Mouse (Mus musculus) 416B (cell line): ENCODE measurements around the gene Ick.

ENCODE experiments used
- DNase-seq: peaks from one replicate; pipeline ENCODE4 v3.0.0; 2011; ENCODE audit warnings: low read depth

The Ick gene

DNA sequence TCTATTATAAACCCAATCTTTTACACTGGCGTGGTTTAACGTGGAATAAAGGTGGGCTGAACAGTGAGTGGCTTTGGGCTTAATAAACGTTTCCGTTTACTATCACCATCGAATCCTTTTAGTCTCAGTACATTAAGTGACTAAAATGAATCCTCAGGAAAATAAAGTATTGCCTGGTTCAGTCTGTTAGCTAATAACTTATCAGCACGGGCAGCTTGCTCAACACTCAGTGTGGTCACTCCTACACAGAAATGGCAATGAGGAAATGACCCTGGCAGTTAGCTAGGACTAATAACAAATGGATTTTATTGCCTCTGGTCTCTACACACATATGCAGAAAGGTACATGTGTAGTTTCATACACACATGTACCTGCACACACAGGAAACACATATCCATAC lies 4.0 kb upstream of the Ick start:
- peak; percentile 85 for DNase-seq

DNA sequence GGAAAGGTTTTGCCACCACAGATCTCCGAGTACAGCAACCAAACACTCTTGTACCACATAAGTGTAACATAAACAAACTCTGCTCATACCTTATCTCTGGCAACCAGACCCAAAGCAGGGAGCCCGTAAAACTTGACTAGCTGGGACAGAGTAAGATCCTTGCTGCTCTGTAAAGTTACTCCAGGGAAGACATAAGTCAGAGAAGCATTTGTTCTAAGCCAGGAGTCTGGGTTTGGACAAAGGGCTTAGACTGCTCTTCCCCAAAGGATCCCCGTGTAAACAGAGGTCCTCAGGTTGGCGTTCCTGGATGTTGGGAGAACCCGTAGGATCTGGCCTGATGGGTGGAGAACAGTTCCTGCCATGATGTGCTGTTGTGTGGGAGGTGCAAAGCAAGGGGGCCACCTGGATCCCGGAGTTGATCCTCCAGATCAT lies 3.5 kb upstream of the Ick start:
- DNase-seq = peak; percentile 72

DNA sequence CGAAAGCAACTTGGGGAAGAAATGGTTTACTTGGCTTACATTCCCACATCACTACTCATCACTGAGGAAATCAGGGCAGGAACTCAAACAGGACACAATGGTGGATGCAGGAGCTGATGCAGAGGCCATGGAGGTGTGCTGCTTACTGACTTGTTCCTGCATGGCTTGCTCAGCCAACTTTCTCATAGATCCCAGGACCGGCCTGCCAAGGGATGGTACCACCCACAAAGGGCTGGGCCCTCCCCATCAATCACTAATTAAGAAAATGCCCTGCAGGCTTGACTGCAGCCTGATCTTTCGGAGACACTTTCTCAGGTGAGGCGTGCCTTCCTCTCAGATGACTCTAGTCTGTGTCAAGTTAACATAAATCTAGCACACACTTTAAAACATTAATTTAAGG lies 2.2 kb upstream of the Ick start:
- DNase-seq = peak; percentile 11

GRCm38 (mm10) chr9:78107582-78107911 lies 1.4 kb upstream of the Ick start:
- DNase-seq = peak; percentile 70

- peak; percentile 84 for DNase-seq
Measured at GRCm38 (mm10) chr9:78107912-78108795, 838 bp upstream of the Ick start.

GRCm38 (mm10) chr9:78109656-78110055 lies 664 bp downstream of the Ick start:
- peak; percentile 72 for DNase-seq

GRCm38 (mm10) chr9:78111456-78111855 lies 2.5 kb downstream of the Ick start:
- peak; percentile 39 for DNase-seq

DNA sequence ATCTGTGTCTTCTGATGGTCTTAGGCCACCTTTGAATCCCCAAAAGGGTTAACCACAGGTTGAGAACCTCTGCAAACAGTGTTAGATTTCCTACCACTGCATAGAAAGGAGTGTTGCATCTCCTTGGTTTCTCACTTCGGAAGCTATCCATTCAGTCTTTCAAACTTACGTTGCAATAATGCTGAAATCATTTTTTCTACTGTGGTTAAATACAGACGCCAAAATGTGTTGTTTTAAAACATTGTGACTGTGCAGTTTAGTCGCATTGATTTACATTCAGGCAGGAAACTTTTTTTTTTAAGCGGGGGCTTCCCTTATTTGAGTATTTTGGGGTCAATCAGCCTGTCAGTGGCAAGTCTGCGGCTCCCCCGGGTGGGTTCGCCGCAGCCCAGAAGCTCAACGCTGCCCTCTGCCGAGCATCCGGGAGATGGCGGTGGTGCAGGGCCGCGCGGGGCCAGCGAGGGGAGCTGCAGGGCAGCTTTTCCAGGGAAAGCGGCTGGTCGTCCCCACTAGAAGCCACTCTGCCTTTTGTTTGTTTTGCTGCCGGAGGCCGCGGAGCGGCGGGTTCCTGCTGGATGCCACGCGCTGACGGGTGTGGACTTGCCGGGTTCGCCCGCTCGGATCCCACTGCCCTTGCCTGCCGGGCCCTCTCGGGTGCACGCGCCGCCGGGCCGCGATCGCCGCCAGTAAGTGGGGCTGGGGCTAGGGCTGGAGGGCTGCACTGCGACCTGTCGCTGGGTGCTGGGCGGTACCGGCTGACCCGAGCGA lies 4.0 kb downstream of the Ick start:
- DNase-seq = peak; percentile 86

- peak; percentile 53 for DNase-seq
Measured at GRCm38 (mm10) chr9:78113538-78113885, 4.5 kb downstream of the Ick start.

GRCm38 (mm10) chr9:78115746-78116145 lies 6.8 kb downstream of the Ick start:
- DNase-seq = no peak

DNA sequence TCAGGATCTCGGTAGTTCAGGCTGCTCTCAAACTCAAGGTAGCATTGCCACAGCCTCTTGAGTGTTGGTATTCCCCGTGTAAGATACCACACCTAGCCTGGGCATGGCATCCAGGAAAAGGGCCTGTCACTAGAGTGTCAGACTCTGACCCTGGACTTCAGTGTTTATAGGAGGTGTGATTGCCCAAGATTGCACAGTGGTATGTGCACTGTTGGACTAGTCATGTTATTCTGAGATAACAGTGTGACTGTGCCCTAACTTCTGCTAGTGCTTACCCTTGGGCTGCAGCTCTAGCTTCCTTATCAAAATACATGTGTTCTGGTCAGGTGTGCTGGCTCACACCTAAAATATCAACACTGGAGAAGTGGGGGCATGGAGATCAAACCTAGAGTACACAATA lies 8.7 kb downstream of the Ick start:
- peak; percentile 12 for DNase-seq

- DNase-seq = no peak
Measured at GRCm38 (mm10) chr9:78121358-78121757, 12.4 kb downstream of the Ick start.

DNA sequence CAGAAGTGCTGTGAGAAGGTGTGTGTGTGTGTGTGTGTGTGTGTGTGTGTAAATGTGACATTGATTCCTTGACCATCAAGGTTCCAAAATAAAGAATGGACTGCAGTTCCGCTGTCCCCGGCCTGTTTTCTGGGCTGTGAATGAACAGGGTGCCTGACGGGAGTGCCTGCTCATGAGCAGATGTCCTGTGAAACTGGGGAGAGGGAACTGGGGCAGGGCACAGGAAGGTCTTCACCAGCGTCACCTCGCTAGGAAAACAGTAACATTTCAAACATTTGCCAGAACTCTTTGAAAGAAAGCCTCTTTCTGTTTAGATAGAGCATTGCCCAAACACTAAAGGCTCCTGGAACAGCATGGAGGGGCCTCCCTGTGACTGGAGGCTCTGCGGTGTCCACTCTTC lies 13.0 kb downstream of the Ick start:
- DNase-seq = no peak

DNA sequence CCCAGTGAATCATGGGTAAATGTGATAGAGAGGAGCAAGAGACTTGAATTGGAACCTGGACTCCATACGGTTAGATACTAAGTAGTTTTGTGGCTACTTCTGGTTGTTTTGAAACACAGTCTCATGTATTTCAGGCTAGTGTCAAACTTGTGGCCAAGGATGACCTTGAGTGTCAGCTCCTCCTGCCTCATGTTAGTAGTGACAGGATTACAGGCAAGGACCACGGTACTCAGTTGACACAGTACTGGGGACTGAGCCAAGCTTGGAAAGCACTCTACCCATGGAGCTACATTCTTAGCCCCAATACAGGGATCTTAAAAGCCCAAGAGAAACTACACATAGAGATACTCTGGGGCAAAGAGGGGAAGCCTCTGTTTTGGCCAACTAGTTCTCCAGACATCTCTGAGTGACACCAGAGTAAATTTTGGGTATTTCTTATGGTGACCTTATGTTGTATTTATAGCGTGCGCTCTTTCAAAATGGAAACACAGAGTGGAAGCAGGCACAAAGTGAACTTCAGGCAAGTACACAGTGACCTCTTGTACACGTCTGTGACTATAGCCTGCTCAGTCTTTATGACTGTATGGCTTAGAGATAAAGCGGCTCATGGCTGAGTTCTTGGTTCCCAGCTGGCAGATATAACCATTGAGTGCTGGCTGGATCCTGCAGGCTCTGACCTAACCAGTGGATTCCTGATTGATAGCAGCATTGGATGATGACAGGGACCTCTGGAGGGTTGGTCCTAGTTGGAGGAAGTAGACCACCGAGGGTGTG lies 14.1 kb downstream of the Ick start:
- peak; percentile 25 for DNase-seq

DNA sequence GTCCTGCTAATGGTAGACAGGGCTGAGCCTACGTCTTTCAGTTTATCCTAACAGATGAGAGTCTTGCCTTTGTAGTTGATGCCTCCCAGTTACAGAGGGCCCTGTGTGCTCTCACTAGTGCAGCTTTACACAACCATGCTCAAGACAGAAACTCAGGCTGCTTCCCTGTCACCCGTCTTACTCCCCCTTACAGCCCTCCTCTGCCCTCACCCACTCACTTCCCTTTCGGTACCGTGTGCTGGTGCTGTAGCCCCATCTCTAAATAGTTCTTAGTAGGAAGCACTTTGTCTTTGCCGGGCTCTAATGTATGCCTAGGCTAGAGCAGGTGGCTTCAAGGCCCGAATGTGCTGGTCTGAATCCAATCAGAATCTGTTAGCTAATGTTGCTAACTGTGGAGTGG lies 15.3 kb downstream of the Ick start:
- DNase-seq = no peak

DNA sequence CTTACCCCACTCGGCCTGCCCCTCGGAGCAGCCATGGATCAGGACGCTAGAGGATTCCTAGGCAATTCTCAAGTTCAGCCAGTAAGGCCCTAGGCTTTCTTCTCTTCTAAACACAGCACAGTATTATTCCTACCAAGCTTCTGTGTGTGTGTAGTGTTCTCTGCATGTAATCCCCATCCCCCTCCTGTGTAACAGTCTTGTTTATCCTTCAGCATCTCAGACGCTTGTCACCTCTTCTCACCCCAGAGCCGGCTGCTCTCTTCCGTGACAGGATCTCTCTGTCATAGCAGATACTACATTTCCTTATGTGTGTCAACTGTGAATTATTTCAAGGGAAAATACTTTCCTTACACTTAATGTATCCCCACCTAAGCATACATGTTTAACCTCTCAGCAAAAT lies 17.0 kb downstream of the Ick start:
- no peak for DNase-seq

GRCm38 (mm10) chr9:78126643-78127042 lies 17.7 kb downstream of the Ick start:
- no peak for DNase-seq

DNA sequence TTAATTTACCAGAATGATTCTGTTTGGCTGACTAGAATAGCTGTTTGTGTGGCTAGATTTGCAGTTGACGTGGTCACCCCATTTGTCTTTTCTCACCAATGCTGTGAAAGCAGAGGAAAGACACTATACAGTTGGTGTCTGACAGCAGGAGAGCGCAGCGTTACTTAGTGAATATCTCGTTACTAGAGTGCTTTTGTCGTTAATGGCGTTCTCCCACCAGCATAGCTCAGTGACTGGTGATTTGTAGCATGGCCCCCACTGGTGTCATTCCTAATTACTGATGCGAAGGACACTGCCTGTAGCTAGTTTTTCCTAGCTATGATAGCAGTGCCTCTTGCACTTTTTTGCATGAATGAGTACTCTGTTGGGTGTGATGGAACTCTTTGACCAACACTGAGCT lies 26.7 kb downstream of the Ick start:
- no peak for DNase-seq

DNA sequence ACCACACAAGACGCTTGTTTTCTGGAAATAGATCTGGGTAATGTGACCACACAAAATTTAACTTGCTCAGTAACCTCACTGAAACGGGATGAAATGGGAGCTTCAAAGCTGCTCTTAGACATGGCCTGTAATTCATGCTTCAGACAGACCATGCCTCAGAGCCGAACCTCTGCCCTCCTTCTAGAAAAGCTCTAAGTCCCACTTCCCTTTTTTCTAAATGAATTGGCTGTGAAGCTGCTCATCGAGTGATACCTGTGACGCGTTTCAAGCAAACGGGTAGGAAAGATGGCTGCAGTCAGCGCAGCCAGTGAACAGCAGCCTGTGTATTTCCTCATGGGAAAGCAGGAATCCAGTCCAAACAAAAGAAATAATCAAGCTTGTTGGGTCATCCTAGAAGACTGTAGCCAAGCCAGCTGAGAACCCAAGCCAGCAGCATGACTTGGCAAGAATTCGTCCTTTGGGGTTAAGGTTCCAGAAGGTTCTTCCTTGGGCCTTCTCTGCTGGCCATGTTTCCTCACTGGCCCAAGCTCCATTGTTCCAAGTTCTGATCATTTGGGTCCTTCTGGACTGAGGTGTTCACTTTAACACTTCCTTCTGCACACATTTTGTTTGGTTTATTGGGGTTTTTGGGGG lies 29.2 kb downstream of the Ick start:
- DNase-seq = peak; percentile 6

DNA sequence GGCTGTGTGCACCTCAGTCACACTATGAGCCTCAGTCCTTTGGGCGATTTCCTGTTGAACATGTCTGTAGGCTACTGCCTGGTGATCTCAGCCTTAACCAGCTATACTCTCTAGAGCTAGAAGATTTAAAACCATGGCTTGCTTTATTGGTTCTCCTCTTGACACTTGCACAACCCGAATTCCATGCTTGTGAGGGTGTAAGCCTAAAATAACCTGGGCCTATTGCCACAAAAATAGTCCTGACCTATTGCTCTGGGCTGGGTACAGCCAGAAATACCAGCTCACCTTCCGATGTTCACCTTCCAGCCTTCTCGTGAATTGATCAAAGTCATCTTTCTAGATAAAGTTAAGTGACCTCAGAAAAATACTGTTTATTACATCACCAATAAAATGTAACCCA lies 30.5 kb downstream of the Ick start:
- DNase-seq = no peak

GRCm38 (mm10) chr9:78146099-78146498 lies 37.1 kb downstream of the Ick start:
- DNase-seq = no peak

GRCm38 (mm10) chr9:78146627-78147026 lies 37.6 kb downstream of the Ick start:
- no peak for DNase-seq
